Mouse (Mus musculus) CH12.LX (cell line): ENCODE measurements at regions not wholly inside any gene's neighbourhood (a gene's known extent, or its start where the extent isn't known, plus 50 kb on each side); places are given as distances from the start of the nearest gene placed in this dataset.

Experiments
- DNase-seq: peaks from one replicate; pipeline ENCODE4 v3.0.0-alpha.2; 2013; ENCODE audit errors: extremely low read depth
- H3K27ac ChIP-seq: 2 replicates; pipeline ENCODE4 v1.5.1; 2012; ENCODE audit warnings: low read depth, mild to moderate bottlenecking, control low read depth, moderate library complexity; ENCODE audit not compliant: insufficient read depth
- H3K27me3 ChIP-seq: replicated peaks from 2 replicates; pipeline ENCODE3; 2012; ENCODE audit warnings: inconsistent platforms
- H3K36me3 ChIP-seq, 2 experiments: replicated peaks in 1 of 2; 2 replicates each; pipeline versions ENCODE3 to v1.6.1; 2012; ENCODE audit warnings: inconsistent platforms in 1 of 2, low read length in 1 of 2, mild to moderate bottlenecking in 1 of 2, mixed read lengths in 1 of 2, moderate library complexity in 1 of 2; ENCODE audit not compliant: control insufficient read depth in 1 of 2, insufficient read depth in 1 of 2
- H3K4me1 ChIP-seq, 2 experiments: 2 replicates each; pipeline ENCODE4 v1.6.1; 2012; ENCODE audit warnings: inconsistent platforms in 1 of 2, moderate library complexity in 1 of 2; ENCODE audit not compliant: insufficient read depth in 2 of 2, control insufficient read depth in 1 of 2
- H3K4me2 ChIP-seq: 2 replicates; pipeline ENCODE4 v1.6.1; 2012; ENCODE audit warnings: low read depth, mild to moderate bottlenecking, control low read depth; ENCODE audit not compliant: poor library complexity, insufficient read depth, severe bottlenecking
- H3K4me3 ChIP-seq, 3 experiments: fragments of 150-350 bp in 1 of 3; sonication (generic) in 1 of 3; replicated peaks in 1 of 3; 2 replicates each; pipeline versions ENCODE3 to v1.5.1; 2011 to 2012; ENCODE audit warnings: low read depth in 2 of 3, low read length in 2 of 3, mild to moderate bottlenecking in 2 of 3, moderate library complexity in 2 of 3, control low read depth in 1 of 3, improper control_type of control experiment in 1 of 3, inconsistent platforms in 1 of 3, mixed read lengths in 1 of 3; ENCODE audit not compliant: poor library complexity in 1 of 3
- H3K79me2 ChIP-seq: replicated peaks from 2 replicates; pipeline ENCODE4 v1.6.1; 2012; ENCODE audit warnings: mild to moderate bottlenecking, moderate library complexity; ENCODE audit not compliant: control insufficient read depth, poor library complexity, insufficient read depth, severe bottlenecking; ENCODE audit errors: extremely low read depth
- H3K9ac ChIP-seq: 2 replicates; pipeline ENCODE4 v1.6.1; 2012; ENCODE audit warnings: low read depth, mild to moderate bottlenecking, control low read depth, moderate library complexity; ENCODE audit not compliant: insufficient read depth
- H3K9me3 ChIP-seq: replicated peaks from 2 replicates; pipeline ENCODE3; 2012; ENCODE audit warnings: low read length, inconsistent platforms, mixed read lengths
- BHLHE40 ChIP-seq: IDR thresholded peaks from 2 replicates; pipeline ENCODE4 v1.6.1; 2011; ENCODE audit warnings: mild to moderate bottlenecking, low read depth, low read length, improper control_type of control experiment
- CHD1 ChIP-seq: IDR thresholded peaks from 2 replicates; pipeline ENCODE4 v1.6.1; 2012; ENCODE audit warnings: low read depth, low read length, improper control_type of control experiment, inconsistent platforms
- CHD2 ChIP-seq: IDR thresholded peaks from 2 replicates; pipeline ENCODE4 v1.6.1; 2011; ENCODE audit warnings: low read length, improper control_type of control experiment
- ELF1 ChIP-seq: IDR thresholded peaks from 2 replicates; pipeline ENCODE4 v1.6.1; 2014; ENCODE audit warnings: low read depth, mild to moderate bottlenecking, inconsistent platforms, low read length, improper control_type of control experiment
- JUN ChIP-seq: IDR thresholded peaks from 2 replicates; pipeline ENCODE4 v1.6.1; 2011; ENCODE audit warnings: low read depth, mild to moderate bottlenecking, low read length, improper control_type of control experiment, moderate library complexity; ENCODE audit not compliant: insufficient read depth
- JUND ChIP-seq: conservative IDR thresholded peaks from 2 replicates; pipeline ENCODE4 v1.6.1; 2011; ENCODE audit warnings: low read depth, low read length, improper control_type of control experiment
- KAT2A ChIP-seq: IDR thresholded peaks from 2 replicates; pipeline ENCODE4 v1.6.1; 2012; ENCODE audit warnings: low read length, improper control_type of control experiment, inconsistent platforms; ENCODE audit not compliant: insufficient replicate concordance
- MAFK ChIP-seq: IDR thresholded peaks from 2 replicates; pipeline ENCODE4 v1.6.1; 2011; ENCODE audit warnings: low read length, improper control_type of control experiment; ENCODE audit not compliant: insufficient replicate concordance
- MYC ChIP-seq: IDR thresholded peaks from 2 replicates; pipeline ENCODE4 v1.6.1; 2011; ENCODE audit warnings: low read depth, mild to moderate bottlenecking, improper control_type of control experiment, low read length
- NRF1 ChIP-seq: IDR thresholded peaks from 2 replicates; pipeline ENCODE4 v1.6.1; 2014; ENCODE audit warnings: low read depth, mild to moderate bottlenecking, inconsistent platforms, low read length, improper control_type of control experiment, moderate library complexity
- PAX5 ChIP-seq: IDR thresholded peaks from 2 replicates; pipeline ENCODE4 v1.6.1; 2012; ENCODE audit warnings: low read length, inconsistent platforms, mixed read lengths
- POLR2A ChIP-seq: IDR thresholded peaks from 2 replicates; pipeline ENCODE4 v1.6.1; 2011; ENCODE audit warnings: low read depth, mild to moderate bottlenecking, improper control_type of control experiment, low read length
- ZC3H11A ChIP-seq: IDR thresholded peaks from 2 replicates; pipeline ENCODE4 v1.6.1; 2012; ENCODE audit warnings: low read depth, mild to moderate bottlenecking, inconsistent platforms, low read length, improper control_type of control experiment
- ZKSCAN1 ChIP-seq: IDR thresholded peaks from 2 replicates; pipeline ENCODE4 v1.6.1; 2012; ENCODE audit warnings: low read depth, inconsistent platforms, low read length, improper control_type of control experiment, borderline replicate concordance
- ZNF384 ChIP-seq: IDR thresholded peaks from 2 replicates; pipeline ENCODE4 v1.6.1; 2012; ENCODE audit warnings: low read depth, low read length, improper control_type of control experiment, inconsistent platforms
- dilution Hi-C: fragments of 300-500 bp; cut with MboI; formaldehyde crosslinking; loops from 2 replicates; pipeline ENCODE4 v1.14.3; 2020; ENCODE audit warnings: low sequenced_read_pairs; ENCODE audit not compliant: extremely low pct_unique_long_range_greater_than_20kb, extremely low pct_ligation_motif_present
- in situ Hi-C: fragments of 300-500 bp; cut with MboI; formaldehyde crosslinking; loops from 3 replicates; pipeline ENCODE4 v1.14.3; 2019; ENCODE audit warnings: low sequenced_read_pairs, low pct_ligation_motif_present, low pct_unique_long_range_greater_than_20kb, mixed read lengths

GRCm38 (mm10) chr13:97524847-97525434 is 235.5 kb downstream of the Gm10260 start:
- H3K27ac ChIP-seq, result no peak overlapping the region
- dilution Hi-C loops, result no loop called here
- no peaks in the 10 kb centered on the region for H3K4me1 ChIP-seq
- H3K79me2 ChIP-seq, result no peaks in the 10 kb centered on the region
- H3K4me3 ChIP-seq, result no peak overlapping the region
- no peak for TF ChIP-seq ZNF384
- TF ChIP-seq JUN, result no peak
- no peak for TF ChIP-seq CHD1
- no peak for TF ChIP-seq ZKSCAN1
- no peak for TF ChIP-seq ELF1
- no peak for TF ChIP-seq ZC3H11A
- TF ChIP-seq POLR2A, result no peak
- no peak for TF ChIP-seq PAX5
- no peak for TF ChIP-seq BHLHE40
- TF ChIP-seq, all 38 proteins: peak for 0
- Histone ChIP-seq H3K4me2 (no peak overlapping the region), H3K36me3 (no peaks in the 10 kb centered on the region), H3K27me3 (no peaks in the 10 kb centered on the region), H3K9ac (no peak overlapping the region), H3K9me3 (peaks cover 33% of the 10 kb centered on the region)
- in situ Hi-C loops, result no loop called here
- DNase-seq, result no peak

- Histone ChIP-seq H3K4me2 (no peak overlapping the region), H3K27ac (no peak overlapping the region), H3K4me1 (no peaks in the 10 kb centered on the region), H3K9me3 (peaks cover 30% of the 10 kb centered on the region), H3K4me3 (no peak overlapping the region), H3K27me3 (no peaks in the 10 kb centered on the region), H3K79me2 (no peaks in the 10 kb centered on the region), H3K9ac (no peak overlapping the region), H3K36me3 (no peaks in the 10 kb centered on the region)
- in situ Hi-C loops (no loop called here), dilution Hi-C loops (no loop called here)
- DNase-seq, result no peak
- TF ChIP-seq CHD1, result no peak
- no peak for TF ChIP-seq JUND
- TF ChIP-seq MYC, result no peak
- TF ChIP-seq, all 38 proteins: peak for 0
Measured at GRCm38 (mm10) chr13:97523523-97524412, 236.7 kb downstream of the Gm10260 start.

- Histone ChIP-seq H3K36me3 (no peaks in the 10 kb centered on the region), H3K27me3 (no peaks in the 10 kb centered on the region), H3K4me3 (no peak overlapping the region), H3K27ac (no peak overlapping the region), H3K9me3 (peaks cover 27% of the 10 kb centered on the region), H3K4me2 (no peak overlapping the region), H3K4me1 (no peaks in the 10 kb centered on the region), H3K79me2 (no peaks in the 10 kb centered on the region), H3K9ac (no peak overlapping the region)
- dilution Hi-C loops, result no loop called here
- no peak for DNase-seq
- no peak for TF ChIP-seq NRF1
- TF ChIP-seq MAFK, result no peak
- TF ChIP-seq KAT2A, result no peak
- TF ChIP-seq CHD2, result no peak
- in situ Hi-C loops, result no loop called here
Measured at GRCm38 (mm10) chr13:97520988-97521547, 239.4 kb downstream of the Gm10260 start.
